Mouse (Mus musculus): ENCODE measurements around the gene Egfl8. TPM values are rescaled to one million over a fixed set of nuclear protein-coding genes. Genes with fewer than 3 reads are reported as not detected.

Egfl8 gene
- polyA plus RNA-seq, 2 experiments, result 0.10 to 0.39 TPM

DNA sequence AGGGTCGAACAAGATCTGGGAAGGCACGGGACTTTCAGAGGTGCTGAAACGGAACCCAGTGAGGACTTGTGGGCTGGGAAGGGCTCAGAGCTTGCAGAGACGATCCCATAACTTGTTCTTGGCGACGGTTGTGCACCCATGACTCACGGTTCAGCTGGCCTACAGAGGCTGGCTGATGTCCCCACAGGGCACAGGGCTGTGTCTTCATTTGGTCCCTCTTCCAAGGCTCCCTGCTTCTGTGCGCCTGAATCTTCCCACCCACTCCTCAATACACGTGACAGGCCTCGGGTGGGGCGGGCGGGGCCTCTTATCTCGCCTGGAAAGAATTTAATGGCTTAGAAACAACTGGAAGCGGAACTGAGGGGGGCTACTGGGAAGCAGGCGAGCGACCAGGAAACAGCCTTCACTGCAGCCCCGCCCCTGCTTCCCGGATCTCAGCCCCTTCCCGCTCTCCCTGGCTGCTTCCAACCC, 45.4 kb upstream of the Egfl8 start:
- no peaks in the 10 kb centered on the region for H3K36me3 ChIP-seq (replicated peaks; ENCODE audit: control insufficient read depth, insufficient read depth, low read depth)
- H3K27ac ChIP-seq, result no peak overlapping the region
- no peak overlapping the region for H3K4me3 ChIP-seq (ENCODE audit: insufficient read depth in 1 of 2, low read depth in 2 of 2, low read length in 2 of 2)
- TF ChIP-seq EP300 (IDR thresholded peaks at IDR 0.05; ENCODE audit: low read depth), result no peak
- no peak for TF ChIP-seq CTCF (IDR thresholded peaks at IDR 0.05; ENCODE audit: low read depth)
- no peak overlapping the region for H3K4me2 ChIP-seq (ENCODE audit: low read depth)
- WGBS (ENCODE audit: insufficient replicate concordance), result 2% methylated on average over 19 of the region's 19 CpGs
- ATAC-seq (ENCODE audit: insufficient read depth) (no peak), DNase-seq (ENCODE audit: low read depth in 3 of 3, low spot score in 3 of 3) (no peak)
- H3K9me3 ChIP-seq (ENCODE audit: control insufficient read depth, low read length), result no peaks in the 10 kb centered on the region
- H3K4me1 ChIP-seq (replicated peaks; ENCODE audit: control insufficient read depth in 2 of 2, insufficient read depth in 2 of 2, low read length in 1 of 2), result no peaks in the 10 kb centered on the region
- no peak overlapping the region for H3K9ac ChIP-seq (replicated peaks)
- H3K27me3 ChIP-seq (ENCODE audit: control insufficient read depth, insufficient read depth, low read length), result peaks cover 19% of the 10 kb centered on the region

DNA sequence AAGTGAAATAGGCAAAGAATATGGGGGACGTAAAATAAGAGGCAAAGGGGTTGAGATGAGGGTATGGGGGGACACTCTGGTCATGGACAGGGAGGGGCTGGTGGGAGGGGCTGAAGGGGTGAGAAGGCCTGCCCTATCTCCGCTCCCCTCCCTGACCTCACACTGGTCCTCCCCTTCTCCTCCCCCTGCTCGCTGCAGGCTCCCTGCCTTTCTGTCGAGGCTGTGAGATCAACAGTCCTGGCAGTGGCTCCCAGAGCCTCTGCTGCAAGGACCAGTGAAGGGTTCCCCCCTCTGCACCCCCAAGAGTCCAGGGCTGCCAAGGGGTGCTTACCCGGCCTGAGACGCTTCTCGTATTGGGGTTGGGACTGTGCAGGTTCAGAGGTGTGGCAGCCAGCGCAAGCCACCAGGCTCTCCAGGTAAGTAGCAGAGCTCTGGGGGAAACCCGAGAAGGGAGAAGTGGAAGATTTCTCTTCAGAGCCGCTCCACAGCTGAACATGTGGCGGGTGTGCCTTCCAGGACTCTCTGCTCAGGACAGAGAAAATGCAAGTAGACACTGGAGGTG, 44.6 kb upstream of the Egfl8 start:
- TF ChIP-seq CTCF (IDR thresholded peaks at IDR 0.05; ENCODE audit: low read depth), result no peak
- TF ChIP-seq EP300 (IDR thresholded peaks at IDR 0.05; ENCODE audit: low read depth), result no peak
- Histone ChIP-seq H3K4me1 (replicated peaks; ENCODE audit: control insufficient read depth in 2 of 2, insufficient read depth in 2 of 2, low read length in 1 of 2) (no peaks in the 10 kb centered on the region), H3K4me2 (ENCODE audit: low read depth) (no peak overlapping the region), H3K27me3 (ENCODE audit: control insufficient read depth, insufficient read depth, low read length) (peaks cover 19% of the 10 kb centered on the region), H3K9ac (replicated peaks) (no peak overlapping the region), H3K4me3 (ENCODE audit: insufficient read depth in 1 of 2, low read depth in 2 of 2, low read length in 2 of 2) (no peak overlapping the region), H3K9me3 (ENCODE audit: control insufficient read depth, low read length) (no peaks in the 10 kb centered on the region), H3K36me3 (replicated peaks; ENCODE audit: control insufficient read depth, insufficient read depth, low read depth) (no peaks in the 10 kb centered on the region), H3K27ac (no peak overlapping the region)
- DNase-seq (ENCODE audit: low read depth in 3 of 3, low spot score in 3 of 3) (no peak), ATAC-seq (ENCODE audit: insufficient read depth) (no peak)
- WGBS (ENCODE audit: insufficient replicate concordance), result 28% methylated on average over 10 of the region's 11 CpGs

DNA sequence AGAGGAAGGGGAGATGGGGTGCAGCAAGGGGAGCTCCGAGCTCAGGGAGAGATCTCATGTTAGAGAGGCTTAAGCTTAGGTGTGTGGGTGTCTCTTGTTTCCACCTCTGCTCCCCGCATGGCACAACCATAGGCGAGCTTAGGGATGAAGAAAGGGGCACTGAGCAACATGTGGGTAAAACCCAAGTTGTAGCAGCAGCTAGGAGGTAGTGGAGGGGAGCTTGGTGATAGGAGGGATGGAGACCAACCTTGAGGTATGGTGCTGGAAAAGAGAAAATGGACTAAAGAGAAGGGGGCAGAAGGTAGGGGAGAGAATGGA, 44.1 kb upstream of the Egfl8 start:
- Histone ChIP-seq H3K4me2 (ENCODE audit: low read depth) (no peak overlapping the region), H3K9me3 (ENCODE audit: control insufficient read depth, low read length) (no peaks in the 10 kb centered on the region), H3K36me3 (replicated peaks; ENCODE audit: control insufficient read depth, insufficient read depth, low read depth) (no peaks in the 10 kb centered on the region), H3K4me3 (ENCODE audit: insufficient read depth in 1 of 2, low read depth in 2 of 2, low read length in 2 of 2) (no peak overlapping the region), H3K9ac (replicated peaks) (no peak overlapping the region), H3K27me3 (ENCODE audit: control insufficient read depth, insufficient read depth, low read length) (peaks cover 19% of the 10 kb centered on the region), H3K27ac (no peak overlapping the region), H3K4me1 (replicated peaks; ENCODE audit: control insufficient read depth in 2 of 2, insufficient read depth in 2 of 2, low read length in 1 of 2) (no peaks in the 10 kb centered on the region)
- DNase-seq (ENCODE audit: low read depth in 3 of 3, low spot score in 3 of 3), result no peak
- TF ChIP-seq EP300 (IDR thresholded peaks at IDR 0.05; ENCODE audit: low read depth), result no peak
- no peak for TF ChIP-seq CTCF (IDR thresholded peaks at IDR 0.05; ENCODE audit: low read depth)
- WGBS (ENCODE audit: insufficient replicate concordance), result 42% methylated on average over 3 of the region's 3 CpGs
- ATAC-seq (ENCODE audit: insufficient read depth), result no peak

DNA sequence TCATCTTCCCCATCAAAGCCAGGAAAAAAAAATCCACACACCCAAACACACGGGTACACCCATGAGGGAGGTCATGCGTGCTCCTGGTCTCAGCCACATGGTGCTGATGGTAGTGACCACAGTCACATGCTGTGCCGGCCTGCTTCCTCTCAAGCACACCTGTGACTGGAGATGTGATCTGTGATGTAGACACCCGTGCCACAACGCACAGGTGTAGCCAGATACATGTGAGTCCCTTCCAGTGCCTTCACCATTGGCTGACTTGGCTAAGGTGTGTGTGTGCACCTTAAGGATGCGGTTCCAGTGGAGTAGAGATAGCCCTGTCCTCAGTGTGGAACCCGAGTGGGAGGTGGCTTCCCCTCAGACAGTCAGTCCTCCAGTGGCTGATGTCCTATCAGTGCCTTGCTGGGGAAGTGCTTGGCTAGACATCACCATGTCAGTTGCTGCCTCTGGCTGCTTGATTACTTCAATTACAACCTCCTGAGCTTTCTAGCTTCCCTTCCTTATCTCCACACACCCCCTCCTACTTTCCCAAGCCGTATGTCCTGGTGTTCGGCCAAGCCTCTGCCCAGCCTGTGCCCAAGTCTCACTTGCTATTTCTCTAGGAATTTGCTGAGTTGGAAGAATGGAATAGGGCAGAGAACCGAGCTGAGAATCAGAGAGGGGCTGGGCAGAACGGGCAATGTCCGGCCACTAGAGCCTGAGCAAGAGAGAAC, 43.6 kb upstream of the Egfl8 start:
- TF ChIP-seq CTCF (IDR thresholded peaks at IDR 0.05; ENCODE audit: low read depth), result no peak
- TF ChIP-seq EP300 (IDR thresholded peaks at IDR 0.05; ENCODE audit: low read depth), result no peak
- H3K4me2 ChIP-seq (ENCODE audit: low read depth), result no peak overlapping the region
- no peaks in the 10 kb centered on the region for H3K9me3 ChIP-seq (ENCODE audit: control insufficient read depth, low read length)
- ATAC-seq (ENCODE audit: insufficient read depth) (no peak), DNase-seq (ENCODE audit: low read depth in 3 of 3, low spot score in 3 of 3) (no peak)
- WGBS (ENCODE audit: insufficient replicate concordance), result 44% methylated on average over 12 of the region's 12 CpGs
- no peaks in the 10 kb centered on the region for H3K4me1 ChIP-seq (replicated peaks; ENCODE audit: control insufficient read depth in 2 of 2, insufficient read depth in 2 of 2, low read length in 1 of 2)
- peaks cover 19% of the 10 kb centered on the region for H3K27me3 ChIP-seq (ENCODE audit: control insufficient read depth, insufficient read depth, low read length)
- H3K9ac ChIP-seq (replicated peaks), result no peak overlapping the region
- no peak overlapping the region for H3K27ac ChIP-seq
- H3K36me3 ChIP-seq (replicated peaks; ENCODE audit: control insufficient read depth, insufficient read depth, low read depth), result no peaks in the 10 kb centered on the region
- no peak overlapping the region for H3K4me3 ChIP-seq (ENCODE audit: insufficient read depth in 1 of 2, low read depth in 2 of 2, low read length in 2 of 2)

DNA sequence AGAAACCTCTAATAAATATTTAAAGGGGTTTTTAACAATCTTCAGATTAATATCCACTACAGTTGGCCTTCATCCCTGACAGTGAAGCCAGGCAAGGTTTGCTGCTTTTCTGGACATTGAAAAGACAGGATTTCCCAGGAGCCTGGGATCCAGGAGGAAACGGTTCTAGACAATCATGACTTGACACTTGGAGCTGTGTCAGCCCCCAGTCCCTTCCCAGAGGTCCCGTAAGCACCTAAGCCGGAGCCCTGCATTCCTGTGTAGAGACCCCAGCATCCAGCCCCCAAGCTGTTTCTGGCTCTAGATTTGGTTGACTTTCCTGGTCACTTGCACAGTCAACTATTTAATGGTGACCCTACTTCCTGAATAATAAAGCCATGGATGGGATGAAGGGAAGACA, 42.8 kb upstream of the Egfl8 start:
- H3K27me3 ChIP-seq (ENCODE audit: control insufficient read depth, insufficient read depth, low read length), result peaks cover 19% of the 10 kb centered on the region
- H3K4me2 ChIP-seq (ENCODE audit: low read depth), result no peak overlapping the region
- H3K9me3 ChIP-seq (ENCODE audit: control insufficient read depth, low read length), result no peaks in the 10 kb centered on the region
- WGBS (ENCODE audit: insufficient replicate concordance), result 63% methylated on average over 3 of the region's 3 CpGs
- no peak overlapping the region for H3K9ac ChIP-seq (replicated peaks)
- H3K27ac ChIP-seq, result no peak overlapping the region
- no peak for DNase-seq (ENCODE audit: low read depth in 3 of 3, low spot score in 3 of 3)
- no peak for ATAC-seq (ENCODE audit: insufficient read depth)
- no peak for TF ChIP-seq CTCF (IDR thresholded peaks at IDR 0.05; ENCODE audit: low read depth)
- no peak for TF ChIP-seq EP300 (IDR thresholded peaks at IDR 0.05; ENCODE audit: low read depth)
- no peaks in the 10 kb centered on the region for H3K4me1 ChIP-seq (replicated peaks; ENCODE audit: control insufficient read depth in 2 of 2, insufficient read depth in 2 of 2, low read length in 1 of 2)
- no peak overlapping the region for H3K4me3 ChIP-seq (ENCODE audit: insufficient read depth in 1 of 2, low read depth in 2 of 2, low read length in 2 of 2)
- no peaks in the 10 kb centered on the region for H3K36me3 ChIP-seq (replicated peaks; ENCODE audit: control insufficient read depth, insufficient read depth, low read depth)

Data from liver, embryonic 14.5 days (tissue).